Mouse (Mus musculus) cerebellum, postnatal 4 days (tissue): Measurements from ENCODE around the gene Mmp20.

Experiments used
- DNase-seq, 2 experiments: peaks; one replicate each; pipeline ENCODE4 v3.0.0; 2022; ENCODE audit warnings: low spot score in 2 of 2, mixed read lengths in 1 of 2

The Mmp20 gene

GRCm38 (mm10) chr9:7627931-7628330 is at the start of gene Mmp20:
Mmp20 (plus strand) TSS chr9:7628231.
- no peak for DNase-seq

- DNase-seq, result no peak
Observed at GRCm38 (mm10) chr9:7590063-7590462, 38.0 kb upstream of the Mmp20 start.

- no peak for DNase-seq
Observed at GRCm38 (mm10) chr9:7593272-7593812, 34.7 kb upstream of the Mmp20 start.

GRCm38 (mm10) chr9:7594816-7595540 is 33.1 kb upstream of the Mmp20 start:
- peak; percentile 62 to 72 for DNase-seq

GRCm38 (mm10) chr9:7602982-7603742 is 24.9 kb upstream of the Mmp20 start:
- DNase-seq, result peak; percentile 65 to 78

- no peak for DNase-seq
Observed at GRCm38 (mm10) chr9:7604005-7604404, 24.0 kb upstream of the Mmp20 start.

GRCm38 (mm10) chr9:7605638-7606037 is 22.4 kb upstream of the Mmp20 start:
- DNase-seq, result no peak

GRCm38 (mm10) chr9:7622582-7622981 is 5.4 kb upstream of the Mmp20 start:
- no peak for DNase-seq

GRCm38 (mm10) chr9:7633936-7634335 is 5.9 kb downstream of the Mmp20 start:
- DNase-seq, result no peak

- no peak for DNase-seq
Observed at GRCm38 (mm10) chr9:7647901-7648300, 19.9 kb downstream of the Mmp20 start.

- no peak for DNase-seq
Observed at GRCm38 (mm10) chr9:7650397-7651180, 22.6 kb downstream of the Mmp20 start.

- DNase-seq, result no peak
Observed at GRCm38 (mm10) chr9:7652351-7653085, 24.5 kb downstream of the Mmp20 start.

- no peak for DNase-seq
Observed at GRCm38 (mm10) chr9:7657946-7658345, 29.9 kb downstream of the Mmp20 start.

- DNase-seq, result no peak
Observed at GRCm38 (mm10) chr9:7659469-7660020, 31.5 kb downstream of the Mmp20 start.

- no peak for DNase-seq
Observed at GRCm38 (mm10) chr9:7661371-7661770, 33.3 kb downstream of the Mmp20 start.

GRCm38 (mm10) chr9:7669674-7670073 is 41.6 kb downstream of the Mmp20 start:
- no peak for DNase-seq

GRCm38 (mm10) chr9:7672985-7673384 is 45.0 kb downstream of the Mmp20 start:
- no peak for DNase-seq

- no peak for DNase-seq
Observed at GRCm38 (mm10) chr9:7678154-7678837, 50.3 kb downstream of the Mmp20 start.

- DNase-seq, result no peak
Observed at GRCm38 (mm10) chr9:7682081-7682618, 54.1 kb downstream of the Mmp20 start.

GRCm38 (mm10) chr9:7686024-7686423 is 58.0 kb downstream of the Mmp20 start:
- no peak for DNase-seq
